Mouse (Mus musculus) midbrain, embryonic 14.5 days (tissue): ENCODE results near the gene Atxn1. TPM values are rescaled to one million over a fixed set of nuclear protein-coding genes. Genes with fewer than 3 reads are reported as not detected.

Source experiments
- ATAC-seq: fragments of 200-750 bp; cut with Nextera tagmentation; 2 replicates; pipeline ENCODE4 v1.8.0; 2017; ENCODE audit warnings: moderate number of reproducible peaks, moderate library complexity; ENCODE audit not compliant: low FRiP score, low TSS enrichment
- DNase-seq: peaks from one replicate; pipeline ENCODE4 v3.0.0-alpha.2; 2015
- H3K27ac ChIP-seq: fragments of 300-500 bp; sonication (generic); replicated peaks from 2 replicates; pipeline ENCODE4 v1.5.1; 2014; ENCODE audit warnings: mild to moderate bottlenecking, low read depth, low read length, moderate library complexity
- H3K27me3 ChIP-seq: fragments of 300-500 bp; sonication (generic); 2 replicates; pipeline ENCODE4 v1.6.1; 2014; ENCODE audit warnings: low read length, control low read depth, mixed read lengths; ENCODE audit not compliant: control insufficient read depth, insufficient read depth
- H3K36me3 ChIP-seq: fragments of 300-500 bp; sonication (generic); 2 replicates; pipeline ENCODE4 v1.6.1; 2014; ENCODE audit warnings: low read length, control low read depth; ENCODE audit not compliant: control insufficient read depth, insufficient read depth
- H3K4me1 ChIP-seq: fragments of 300-500 bp; sonication (generic); 2 replicates; pipeline ENCODE4 v1.6.1; 2014; ENCODE audit warnings: mild to moderate bottlenecking, antibody characterized with exemption, low read length, control low read depth; ENCODE audit not compliant: control insufficient read depth, insufficient read depth
- H3K4me2 ChIP-seq: fragments of 300-500 bp; sonication (generic); 2 replicates; pipeline ENCODE4 v1.6.1; 2014; ENCODE audit warnings: mild to moderate bottlenecking, low read length, moderate library complexity
- H3K4me3 ChIP-seq: fragments of 300-500 bp; sonication (generic); replicated peaks from 2 replicates; pipeline ENCODE4 v1.5.1; 2014; ENCODE audit warnings: low read depth, low read length
- H3K9ac ChIP-seq: fragments of 300-500 bp; sonication (generic); replicated peaks from 2 replicates; pipeline ENCODE4 v1.6.1; 2014; ENCODE audit warnings: mild to moderate bottlenecking, low read length, moderate library complexity
- H3K9me3 ChIP-seq: fragments of 300-500 bp; sonication (generic); 2 replicates; pipeline ENCODE4 v1.6.1; 2016; ENCODE audit warnings: low read length, control low read depth, mixed read lengths; ENCODE audit not compliant: control insufficient read depth
- WGBS: fragments of 180-500 bp; shearing (Covaris S2); extraction: QIAGEN DNeasy Blood & Tissue Kit; methylation state at CpG from one replicate; pipeline ENCODE4 v1.1.7; 2014; 5-methylcytosine and 5-hydroxymethylcytosine counted together
- polyA plus RNA-seq: library from polyadenylated mRNA; unstranded; fragments of >200 nt; fragmentation: Nextera tagmentation; extraction: Ambion mirVana; gene quantifications from 2 replicates; pipeline ENCODE4 v1.2.1, GENCODE M21; 2014

Gene Atxn1
- polyA plus RNA-seq, 1 experiment from 2014 or later = 7.3 TPM

- H3K27ac ChIP-seq = peak overlapping the region; percentile 38; the same call in 1 of the 2 replicates
- WGBS = 34% methylated on average over 6 of the region's 6 CpGs
- H3K9ac ChIP-seq = no peak overlapping the region
- ATAC-seq (no peak), DNase-seq (peak; percentile 61)
- no peak overlapping the region for H3K4me3 ChIP-seq
- no peak overlapping the region for H3K4me2 ChIP-seq
- peaks cover 6% of the 10 kb centered on the region for H3K4me1 ChIP-seq
- H3K27me3 ChIP-seq = no peaks in the 10 kb centered on the region
- H3K9me3 ChIP-seq = no peaks in the 10 kb centered on the region
- H3K36me3 ChIP-seq = no peaks in the 10 kb centered on the region
Measured at GRCm38 (mm10) chr13:45600443-45600842, 364.4 kb downstream of the Atxn1 start.

GRCm38 (mm10) chr13:45599831-45600230 is 365.0 kb downstream of the Atxn1 start:
- 30% methylated on average over 2 of the region's 2 CpGs for WGBS
- H3K4me3 ChIP-seq = no peak overlapping the region
- no peaks in the 10 kb centered on the region for H3K9me3 ChIP-seq
- no peak overlapping the region for H3K9ac ChIP-seq
- H3K27ac ChIP-seq = peak overlapping the region; percentile 2; the same call in 1 of the 2 replicates
- H3K27me3 ChIP-seq = no peaks in the 10 kb centered on the region
- DNase-seq = peak; percentile 24
- H3K4me2 ChIP-seq = no peak overlapping the region
- H3K4me1 ChIP-seq = peaks cover 6% of the 10 kb centered on the region
- ATAC-seq = no peak
- no peaks in the 10 kb centered on the region for H3K36me3 ChIP-seq

GRCm38 (mm10) chr13:45595416-45595815 is 369.4 kb downstream of the Atxn1 start:
- no peak overlapping the region for H3K9ac ChIP-seq
- H3K36me3 ChIP-seq = no peaks in the 10 kb centered on the region
- H3K27me3 ChIP-seq = no peaks in the 10 kb centered on the region
- 78% methylated on average over 7 of the region's 7 CpGs for WGBS
- H3K4me2 ChIP-seq = no peak overlapping the region
- H3K9me3 ChIP-seq = no peaks in the 10 kb centered on the region
- no peaks in the 10 kb centered on the region; the same call in none of the 2 replicates for H3K4me1 ChIP-seq
- ATAC-seq (no peak), DNase-seq (no peak)
- no peak overlapping the region for H3K27ac ChIP-seq
- H3K4me3 ChIP-seq = no peak overlapping the region

GRCm38 (mm10) chr13:45593914-45594313 is 370.9 kb downstream of the Atxn1 start:
- DNase-seq (no peak), ATAC-seq (no peak)
- Histone ChIP-seq H3K4me1 (no peaks in the 10 kb centered on the region; the same call in 1 of the 2 replicates), H3K9ac (no peak overlapping the region), H3K27ac (no peak overlapping the region), H3K36me3 (no peaks in the 10 kb centered on the region), H3K27me3 (no peaks in the 10 kb centered on the region), H3K4me3 (no peak overlapping the region), H3K4me2 (no peak overlapping the region), H3K9me3 (no peaks in the 10 kb centered on the region)
- 78% methylated on average over 1 of the region's 1 CpGs for WGBS

- H3K27ac ChIP-seq = no peak overlapping the region
- H3K4me1 ChIP-seq = no peaks in the 10 kb centered on the region; the same call in 1 of the 2 replicates
- no peak for ATAC-seq
- no peak for DNase-seq
- no peak overlapping the region for H3K4me2 ChIP-seq
- H3K36me3 ChIP-seq = no peaks in the 10 kb centered on the region
- no peak overlapping the region for H3K9ac ChIP-seq
- H3K4me3 ChIP-seq = no peak overlapping the region
- H3K9me3 ChIP-seq = no peaks in the 10 kb centered on the region
- no peaks in the 10 kb centered on the region for H3K27me3 ChIP-seq
Measured at GRCm38 (mm10) chr13:45590898-45591297, 373.9 kb downstream of the Atxn1 start.

- no peaks in the 10 kb centered on the region for H3K4me1 ChIP-seq
- no peak overlapping the region for H3K4me3 ChIP-seq
- no peaks in the 10 kb centered on the region for H3K36me3 ChIP-seq
- H3K9me3 ChIP-seq = no peaks in the 10 kb centered on the region
- H3K4me2 ChIP-seq = no peak overlapping the region
- no peak for DNase-seq
- H3K27me3 ChIP-seq = no peaks in the 10 kb centered on the region
- WGBS = 88% methylated on average over 5 of the region's 5 CpGs
- H3K27ac ChIP-seq = no peak overlapping the region
- ATAC-seq = no peak
- H3K9ac ChIP-seq = no peak overlapping the region
Measured at GRCm38 (mm10) chr13:45583061-45583460, 381.7 kb downstream of the Atxn1 start.

- no peak for ATAC-seq
- no peak overlapping the region for H3K9ac ChIP-seq
- H3K27me3 ChIP-seq = no peaks in the 10 kb centered on the region
- H3K4me2 ChIP-seq = no peak overlapping the region
- no peaks in the 10 kb centered on the region for H3K4me1 ChIP-seq
- WGBS = 89% methylated on average over 12 of the region's 12 CpGs
- H3K4me3 ChIP-seq = no peak overlapping the region
- DNase-seq = peak; percentile 10
- H3K27ac ChIP-seq = no peak overlapping the region
- no peaks in the 10 kb centered on the region for H3K9me3 ChIP-seq
- H3K36me3 ChIP-seq = no peaks in the 10 kb centered on the region
Measured at GRCm38 (mm10) chr13:45582294-45582693, 382.5 kb downstream of the Atxn1 start.

GRCm38 (mm10) chr13:45579751-45580150 is 385.1 kb downstream of the Atxn1 start:
- no peak overlapping the region for H3K4me2 ChIP-seq
- H3K9me3 ChIP-seq = no peaks in the 10 kb centered on the region
- H3K4me3 ChIP-seq = no peak overlapping the region
- H3K9ac ChIP-seq = no peak overlapping the region
- H3K36me3 ChIP-seq = no peaks in the 10 kb centered on the region
- DNase-seq (no peak), ATAC-seq (no peak)
- no peak overlapping the region for H3K27ac ChIP-seq
- WGBS = 89% methylated on average over 3 of the region's 3 CpGs
- H3K4me1 ChIP-seq = no peaks in the 10 kb centered on the region
- H3K27me3 ChIP-seq = no peaks in the 10 kb centered on the region

- H3K4me2 ChIP-seq = no peak overlapping the region
- ATAC-seq (no peak), DNase-seq (peak; percentile 52)
- no peak overlapping the region for H3K9ac ChIP-seq
- H3K4me3 ChIP-seq = no peak overlapping the region
- no peaks in the 10 kb centered on the region for H3K9me3 ChIP-seq
- no peaks in the 10 kb centered on the region for H3K4me1 ChIP-seq
- no peak overlapping the region for H3K27ac ChIP-seq
- no peaks in the 10 kb centered on the region for H3K36me3 ChIP-seq
- WGBS = 53% methylated on average over 2 of the region's 2 CpGs
- no peaks in the 10 kb centered on the region for H3K27me3 ChIP-seq
Measured at GRCm38 (mm10) chr13:45577784-45578183, 387.0 kb downstream of the Atxn1 start.
